Mouse (Mus musculus) kidney, adult 8-10 months (tissue): ENCODE results near the gene Tnks1bp1.

Source experiments
- DNase-seq, 2 experiments: peaks; one replicate each; pipeline ENCODE4 v3.0.0; 2022

Tnks1bp1 gene

GRCm38 (mm10) chr2:85047596-85048167 is at the start of gene Tnks1bp1:
Gene Tnks1bp1 (plus strand): TSS chr2:85048022.
- DNase-seq: peak; percentile 99 to 100

GRCm38 (mm10) chr2:84999486-85000181 is 48.2 kb upstream of the Tnks1bp1 start:
- peak; percentile 7 to 18 for DNase-seq

DNA sequence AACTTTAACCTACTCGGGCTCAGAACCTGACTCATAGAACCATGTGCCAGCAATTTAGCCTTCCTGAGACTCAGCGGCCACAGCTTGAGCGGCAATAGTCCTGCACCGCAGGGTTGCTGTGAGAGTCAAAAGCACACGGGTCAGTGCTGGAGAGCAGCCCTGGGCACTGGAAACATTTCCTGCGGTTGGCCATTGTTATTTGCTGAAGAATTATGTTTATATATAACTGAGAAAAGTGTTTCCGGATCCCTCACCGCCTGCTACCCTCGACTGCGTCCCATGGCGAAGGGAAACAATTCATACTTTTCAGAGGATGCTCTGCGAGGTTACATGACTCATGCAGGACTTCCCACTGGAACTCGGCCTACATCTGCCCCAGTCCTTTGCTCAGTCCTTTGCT is 46.3 kb upstream of the Tnks1bp1 start:
- peak; percentile 14 to 33 for DNase-seq

GRCm38 (mm10) chr2:85002575-85002974 is 45.2 kb upstream of the Tnks1bp1 start:
- DNase-seq: no peak

DNA sequence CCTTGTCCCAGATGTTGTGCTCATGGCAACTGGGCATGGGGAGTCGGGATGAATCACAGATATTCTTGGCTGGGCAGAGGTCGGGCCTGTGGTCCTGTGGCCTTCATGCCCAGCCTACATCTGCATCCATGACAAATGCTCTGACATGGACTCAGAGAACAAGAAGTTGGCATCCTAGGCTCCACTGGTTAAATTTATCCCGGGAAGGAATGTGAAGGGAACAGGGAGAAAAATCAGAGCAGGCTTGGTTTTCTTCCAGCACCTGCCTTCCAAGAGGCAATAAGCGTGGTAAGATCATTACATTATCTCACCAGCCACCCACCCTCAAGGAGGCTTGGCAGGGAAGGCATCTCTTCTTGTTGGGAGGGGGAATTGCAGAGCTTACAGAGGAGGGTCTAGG is 43.5 kb upstream of the Tnks1bp1 start:
- no peak for DNase-seq

DNA sequence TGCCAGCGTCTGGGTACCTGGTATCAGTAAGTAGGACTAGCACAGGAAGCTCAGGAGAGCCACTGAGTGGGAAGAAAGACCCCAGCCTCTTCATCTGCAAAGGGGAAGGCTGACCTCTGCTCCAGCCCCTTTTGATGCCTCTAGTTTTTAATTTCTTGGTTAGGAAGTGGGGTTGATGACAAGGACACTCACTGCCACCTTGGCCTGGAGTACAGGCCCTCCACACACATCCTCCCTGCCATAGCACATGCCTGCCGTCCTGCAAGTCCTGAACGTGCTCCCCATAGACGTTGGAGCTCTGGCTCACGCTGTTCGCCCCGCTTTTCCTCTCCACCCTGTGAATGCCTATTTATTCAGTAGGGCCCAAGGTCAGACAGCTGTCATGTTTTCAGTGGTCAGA is 41.2 kb upstream of the Tnks1bp1 start:
- no peak for DNase-seq

GRCm38 (mm10) chr2:85007729-85008128 is 40.1 kb upstream of the Tnks1bp1 start:
- peak in 1 of 2 experiments; percentile 29 for DNase-seq

- no peak for DNase-seq
Measured at GRCm38 (mm10) chr2:85009212-85009611, 38.6 kb upstream of the Tnks1bp1 start.

DNA sequence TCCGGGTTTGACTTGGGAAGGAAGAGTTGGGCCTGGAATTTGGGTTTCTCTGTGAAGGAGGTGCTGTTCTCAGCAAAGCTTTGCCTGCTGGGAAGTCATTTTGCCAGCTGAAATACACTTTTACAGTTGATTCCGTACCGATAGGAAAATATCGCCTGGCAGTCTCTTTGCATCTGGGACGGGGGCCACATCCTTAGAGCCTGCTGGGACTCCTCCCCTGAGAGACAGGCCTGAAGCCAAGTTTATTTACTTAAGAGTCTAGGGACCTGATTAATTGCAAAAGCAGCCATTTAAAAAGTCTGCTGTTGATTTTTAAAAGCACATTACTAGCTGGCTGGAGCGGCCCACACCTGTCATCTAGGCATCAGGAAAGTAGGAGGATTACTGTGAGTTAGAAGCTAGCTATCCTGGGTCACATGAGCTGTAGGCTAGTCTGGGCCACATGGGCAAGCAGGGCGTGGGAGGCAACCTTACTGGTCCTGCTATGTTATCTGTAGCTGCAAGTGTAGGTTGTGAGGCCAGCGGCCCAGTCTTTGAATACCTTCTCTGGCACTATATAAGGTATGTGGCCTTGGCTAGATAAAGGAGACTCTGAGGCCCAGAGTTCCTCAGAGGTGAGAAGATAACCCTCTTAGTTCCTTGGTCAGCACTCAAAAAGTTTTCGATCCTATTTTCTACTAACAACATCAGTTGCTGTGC is 35.8 kb upstream of the Tnks1bp1 start:
- no peak for DNase-seq

- DNase-seq: no peak
Measured at GRCm38 (mm10) chr2:85012679-85013078, 35.1 kb upstream of the Tnks1bp1 start.

GRCm38 (mm10) chr2:85013826-85014587 is 33.8 kb upstream of the Tnks1bp1 start:
- DNase-seq: no peak

GRCm38 (mm10) chr2:85014588-85014982 is 33.2 kb upstream of the Tnks1bp1 start:
- DNase-seq: no peak

DNA sequence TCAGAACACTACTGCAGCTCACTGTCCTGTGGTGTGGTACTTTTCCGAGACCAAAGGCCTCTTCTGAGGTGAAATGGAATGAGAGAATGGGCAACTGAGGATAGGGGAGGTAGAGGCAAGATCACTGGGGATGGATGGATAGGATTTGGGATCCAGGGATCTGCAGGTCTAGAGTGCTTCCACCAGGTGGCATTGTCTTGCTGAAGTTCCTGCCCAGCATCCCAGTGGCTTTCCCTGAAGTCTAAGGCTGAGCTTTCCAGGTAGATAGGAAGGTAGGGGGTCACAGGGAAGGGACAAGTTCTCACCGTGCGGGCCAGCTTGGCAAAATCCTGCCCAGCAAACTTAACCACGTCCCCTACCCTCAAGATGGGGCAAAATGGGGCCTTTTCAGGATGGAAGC is 25.8 kb upstream of the Tnks1bp1 start:
- peak in 1 of 2 experiments; percentile 32 for DNase-seq

- no peak for DNase-seq
Measured at GRCm38 (mm10) chr2:85026178-85026577, 21.6 kb upstream of the Tnks1bp1 start.

DNA sequence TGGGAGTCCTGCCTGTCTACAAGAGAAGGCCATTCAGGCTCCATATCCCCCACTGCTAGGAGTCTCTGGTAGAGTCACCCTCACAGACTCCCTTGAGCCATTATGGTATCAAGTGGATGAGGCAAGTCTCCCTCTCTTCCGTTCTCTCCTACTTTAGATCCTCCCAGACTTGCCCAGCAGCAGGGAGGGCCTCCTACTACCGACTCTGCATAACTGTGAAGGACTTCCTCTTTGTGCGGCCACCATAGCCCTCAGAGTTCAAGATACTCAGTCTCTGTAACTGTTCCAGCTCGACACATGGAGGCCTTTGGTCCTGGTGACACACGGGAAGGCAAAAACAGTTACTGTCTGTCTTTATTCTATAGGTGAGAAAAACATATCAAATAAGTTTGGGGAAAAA is 20.5 kb upstream of the Tnks1bp1 start:
- no peak for DNase-seq

DNA sequence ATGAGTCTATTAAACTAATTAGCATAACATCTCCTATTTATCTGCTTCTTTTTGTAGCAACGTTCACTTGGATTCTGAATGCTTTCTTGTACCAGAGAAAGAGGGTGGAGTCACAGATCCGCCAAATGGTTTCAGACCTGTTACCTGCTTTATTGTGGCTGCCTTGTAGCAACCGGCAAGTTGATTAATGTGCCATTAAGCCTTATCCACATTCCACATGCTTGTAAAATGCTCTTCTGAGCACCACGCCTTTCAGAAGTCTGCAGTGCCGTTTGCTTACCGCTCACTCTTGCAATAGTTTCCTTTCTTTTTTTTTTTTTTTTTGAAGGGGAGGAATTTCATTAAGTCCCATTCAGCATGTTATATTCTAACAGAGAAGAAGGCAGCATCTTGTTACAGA is 17.9 kb upstream of the Tnks1bp1 start:
- DNase-seq: no peak

DNA sequence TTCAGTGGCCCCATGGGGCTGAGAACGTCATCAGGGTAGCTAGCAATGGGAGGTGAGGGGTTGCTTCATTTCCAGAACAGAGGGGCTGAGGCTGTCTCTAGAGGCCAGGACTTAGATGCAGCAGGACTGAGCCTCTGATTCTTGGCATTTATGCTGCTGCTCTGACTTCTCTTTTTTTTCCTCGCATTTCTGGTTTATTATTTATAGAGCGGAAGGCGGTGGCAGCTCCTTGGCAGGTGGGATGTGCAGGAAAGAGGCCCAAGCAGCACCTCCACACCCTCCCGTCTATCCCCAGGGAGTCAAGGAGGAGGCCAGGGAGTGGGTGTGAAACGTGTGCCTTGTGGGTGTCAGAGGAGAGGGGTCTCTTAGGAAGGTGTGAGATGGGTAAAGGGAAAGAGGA is 16.8 kb upstream of the Tnks1bp1 start:
- DNase-seq: no peak

DNA sequence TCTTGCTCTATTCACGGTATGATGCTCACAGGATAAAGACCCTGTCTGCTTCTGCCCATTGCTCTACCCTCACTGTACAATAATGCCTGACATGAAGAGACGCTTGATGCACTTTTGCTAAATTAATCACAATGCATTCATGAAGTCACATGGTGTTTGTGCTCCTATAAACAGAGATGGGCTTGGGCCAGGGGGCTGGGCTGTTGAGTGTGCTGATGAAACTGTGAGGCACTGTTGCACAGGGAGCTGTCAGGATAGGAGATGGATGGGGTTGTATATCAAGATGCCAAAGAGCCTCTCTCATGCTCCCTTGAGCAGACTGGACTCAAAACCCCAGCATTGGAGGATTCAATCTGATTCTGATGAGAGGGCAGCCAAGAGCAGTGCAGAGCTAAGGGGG is 14.7 kb upstream of the Tnks1bp1 start:
- DNase-seq: no peak

GRCm38 (mm10) chr2:85034169-85034568 is 13.7 kb upstream of the Tnks1bp1 start:
- no peak for DNase-seq

- no peak for DNase-seq
Measured at GRCm38 (mm10) chr2:85036507-85037046, 11.2 kb upstream of the Tnks1bp1 start.

- DNase-seq: peak; percentile 89 to 91
Measured at GRCm38 (mm10) chr2:85037047-85038026, 10.5 kb upstream of the Tnks1bp1 start, which contains the start of the genes Ssrp1 and P2rx3. Gene Ssrp1 (plus strand): TSS chr2:85037234. Gene P2rx3 (minus strand): TSS chr2:85037462.

DNA sequence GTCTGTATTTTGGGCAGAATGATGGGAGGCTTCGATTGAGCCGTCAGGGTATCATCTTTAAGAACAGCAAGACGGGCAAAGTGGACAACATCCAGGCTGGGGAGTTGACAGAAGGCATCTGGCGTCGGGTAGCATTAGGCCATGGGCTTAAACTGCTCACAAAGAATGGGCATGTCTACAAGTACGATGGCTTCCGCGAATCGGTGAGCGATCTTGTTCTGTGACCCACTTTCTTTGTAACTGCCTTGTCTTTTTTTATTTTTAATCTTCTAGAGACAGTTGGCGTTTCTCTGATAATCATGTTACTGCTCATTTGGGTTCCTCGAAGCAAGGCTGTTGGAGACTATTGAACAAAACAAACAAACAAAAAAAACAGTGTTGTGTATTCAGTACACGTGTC is 9.5 kb upstream of the Tnks1bp1 start:
- DNase-seq: no peak
